Mouse (Mus musculus) bone marrow macrophage, adult 2 months (primary cell): Measurements from ENCODE around the gene Klhl15.

Experiments
- CTCF ChIP-seq: IDR thresholded peaks from 2 replicates; pipeline ENCODE4 v1.5.1; 2012; ENCODE audit warnings: low read depth, mild to moderate bottlenecking, low read length, moderate library complexity
- POLR2A ChIP-seq: IDR thresholded peaks from 2 replicates; pipeline ENCODE4 v1.6.1; 2012; ENCODE audit warnings: mild to moderate bottlenecking, low read depth, low read length, borderline replicate concordance

- TF ChIP-seq CTCF (no peak), POLR2A (no peak)
Observed at GRCm38 (mm10) chrX:94302928-94303327, 68.5 kb downstream of the Klhl15 start.
